Mouse (Mus musculus) forebrain, embryonic 16.5 days (tissue): ENCODE data around the gene Ecel1. TPM values are rescaled to one million over a fixed set of nuclear protein-coding genes. Genes with fewer than 3 reads are reported as not detected.

ENCODE experiments used
- ATAC-seq: fragments of 200-750 bp; cut with Nextera tagmentation; 2 replicates; pipeline ENCODE4 v1.8.0; 2017; ENCODE audit warnings: mild to moderate bottlenecking, moderate library complexity
- H3K27ac ChIP-seq: fragments of 300-500 bp; sonication (generic); 2 replicates; pipeline ENCODE4 v1.5.1; 2014; ENCODE audit warnings: low read length, control low read depth
- H3K27me3 ChIP-seq: fragments of 300-500 bp; sonication (generic); replicated peaks from 2 replicates; pipeline ENCODE4 v1.6.1; 2014; ENCODE audit warnings: low read length; ENCODE audit not compliant: control insufficient read depth, insufficient read depth
- H3K36me3 ChIP-seq: fragments of 300-500 bp; sonication (generic); 2 replicates; pipeline ENCODE4 v1.6.1; 2014; ENCODE audit not compliant: control insufficient read depth, insufficient read depth
- H3K4me1 ChIP-seq: fragments of 300-500 bp; sonication (generic); replicated peaks from 2 replicates; pipeline ENCODE4 v1.6.1; 2014; ENCODE audit warnings: low read length; ENCODE audit not compliant: control insufficient read depth, insufficient read depth
- H3K4me2 ChIP-seq: fragments of 300-500 bp; sonication (generic); 2 replicates; pipeline ENCODE4 v1.6.1; 2014; ENCODE audit warnings: mild to moderate bottlenecking, low read length, control low read depth
- H3K4me3 ChIP-seq: fragments of 300-500 bp; sonication (generic); replicated peaks from 2 replicates; pipeline ENCODE4 v1.5.1; 2014; ENCODE audit warnings: mild to moderate bottlenecking, low read length, control low read depth
- H3K9ac ChIP-seq: fragments of 300-500 bp; sonication (generic); replicated peaks from 2 replicates; pipeline ENCODE4 v1.6.1; 2014; ENCODE audit warnings: low read depth, low read length, control low read depth
- H3K9me3 ChIP-seq: fragments of 300-500 bp; sonication (generic); 2 replicates; pipeline ENCODE4 v1.6.1; 2016; ENCODE audit warnings: low read length; ENCODE audit not compliant: control insufficient read depth
- WGBS: fragments of 180-500 bp; shearing (Covaris S2); extraction: QIAGEN DNeasy Blood & Tissue Kit; methylation state at CpG from one replicate; pipeline ENCODE4 v1.1.7; 2014; 5-methylcytosine and 5-hydroxymethylcytosine counted together
- polyA plus RNA-seq: library from polyadenylated mRNA; unstranded; fragments of >200 nt; fragmentation: Nextera tagmentation; extraction: Ambion mirVana; gene quantifications from 2 replicates; pipeline ENCODE4 v1.2.1, GENCODE M21; 2015

The Ecel1 gene
- polyA plus RNA-seq, 1 experiment from 2014 or later: 25.3 TPM

GRCm38 (mm10) chr1:87154501-87155120 lies 1.7 kb downstream of the Ecel1 start:
- Histone ChIP-seq H3K36me3 (no peaks in the 10 kb centered on the region), H3K4me1 (peaks cover 24% of the 10 kb centered on the region), H3K27me3 (peaks cover 79% of the 10 kb centered on the region), H3K9me3 (no peaks in the 10 kb centered on the region), H3K4me3 (peak overlapping the region; percentile 52), H3K27ac (no peak overlapping the region), H3K9ac (peak overlapping the region; percentile 46), H3K4me2 (peak overlapping the region; percentile 56)
- peak; percentile 16; the same call in 1 of the 2 replicates for ATAC-seq
- WGBS: 2% methylated on average over 58 of the region's 58 CpGs

DNA sequence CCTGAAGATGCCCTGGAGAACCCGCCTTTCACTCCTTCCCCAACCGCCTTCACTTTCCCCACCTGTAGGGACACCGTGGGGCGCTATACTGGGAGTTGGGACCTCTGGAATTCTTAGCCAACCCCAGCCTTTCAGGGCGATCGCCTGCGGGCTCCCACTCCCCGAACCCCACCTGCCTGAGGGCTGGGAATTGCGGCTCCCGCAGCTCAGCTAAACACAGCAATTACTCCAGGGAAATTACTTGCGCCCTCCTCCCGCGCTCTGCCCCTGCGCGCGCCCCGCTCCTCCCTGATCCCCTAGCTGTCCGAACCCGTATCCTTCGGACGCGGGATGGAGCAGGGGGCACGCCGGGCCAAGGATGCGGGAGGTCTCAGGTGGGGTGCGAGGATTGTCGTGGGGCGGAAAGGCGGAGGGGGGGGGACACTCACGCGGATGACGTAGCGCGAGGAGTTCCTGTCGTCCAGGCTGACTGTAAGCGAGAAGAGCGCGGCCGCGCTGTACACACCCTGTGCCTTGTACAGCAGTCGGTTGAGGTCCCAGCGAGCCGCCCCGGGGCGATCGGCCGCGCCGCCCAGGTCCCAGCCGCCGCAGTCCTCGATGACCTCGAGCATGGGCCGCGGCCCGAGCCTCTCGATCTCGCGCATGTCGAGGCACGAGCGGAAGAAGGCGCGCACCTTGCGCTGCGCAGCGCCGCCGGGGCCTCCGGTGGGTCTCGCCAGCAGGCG lies 2.4 kb downstream of the Ecel1 start:
- no peak overlapping the region for H3K27ac ChIP-seq
- H3K9me3 ChIP-seq: no peaks in the 10 kb centered on the region
- peaks cover 24% of the 10 kb centered on the region for H3K4me1 ChIP-seq
- under 1% methylated on average over 72 of the region's 72 CpGs for WGBS
- H3K27me3 ChIP-seq: peaks cover 79% of the 10 kb centered on the region
- no peaks in the 10 kb centered on the region for H3K36me3 ChIP-seq
- H3K9ac ChIP-seq: peak overlapping the region; percentile 46
- peak overlapping the region; percentile 52 for H3K4me3 ChIP-seq
- peak overlapping the region; percentile 56 for H3K4me2 ChIP-seq
- ATAC-seq: peak; percentile 37

GRCm38 (mm10) chr1:87151286-87151685 lies 5.0 kb downstream of the Ecel1 start:
- Histone ChIP-seq H3K4me2 (no peak overlapping the region), H3K4me3 (no peak overlapping the region), H3K36me3 (no peaks in the 10 kb centered on the region), H3K27ac (no peak overlapping the region), H3K27me3 (peaks cover 55% of the 10 kb centered on the region), H3K9me3 (no peaks in the 10 kb centered on the region), H3K9ac (no peak overlapping the region), H3K4me1 (peaks cover 24% of the 10 kb centered on the region)
- 80% methylated on average over 6 of the region's 6 CpGs for WGBS
- ATAC-seq: no peak

GRCm38 (mm10) chr1:87149422-87149821 lies 6.9 kb downstream of the Ecel1 start:
- Histone ChIP-seq H3K9ac (no peak overlapping the region), H3K4me1 (peaks cover 11% of the 10 kb centered on the region), H3K27me3 (peaks cover 36% of the 10 kb centered on the region), H3K27ac (no peak overlapping the region), H3K4me2 (no peak overlapping the region), H3K9me3 (no peaks in the 10 kb centered on the region), H3K36me3 (no peaks in the 10 kb centered on the region), H3K4me3 (no peak overlapping the region)
- 33% methylated on average over 13 of the region's 13 CpGs for WGBS
- no peak for ATAC-seq

GRCm38 (mm10) chr1:87143141-87143540 lies 13.2 kb downstream of the Ecel1 start:
- 63% methylated on average over 10 of the region's 10 CpGs for WGBS
- no peak for ATAC-seq

GRCm38 (mm10) chr1:87142456-87142855 lies 13.9 kb downstream of the Ecel1 start:
- Histone ChIP-seq H3K27ac (no peak overlapping the region), H3K9me3 (no peaks in the 10 kb centered on the region), H3K9ac (no peak overlapping the region), H3K4me1 (0 out of 2 replicates have a peak, but pooled peaks cover 6% of the 10 kb centered on the region), H3K36me3 (no peaks in the 10 kb centered on the region), H3K4me3 (no peak overlapping the region), H3K4me2 (no peak overlapping the region), H3K27me3 (no peaks in the 10 kb centered on the region)
- WGBS: 54% methylated on average over 9 of the region's 9 CpGs
- ATAC-seq: peak; percentile 55; the same call in 1 of the 2 replicates

More at GRCm38 (mm10) chr1:87143141-87143540, 13.2 kb downstream of the Ecel1 start:
- H3K4me2 ChIP-seq: no peak overlapping the region
- no peaks in the 10 kb centered on the region for H3K27me3 ChIP-seq
- H3K9ac ChIP-seq: no peak overlapping the region
- H3K27ac ChIP-seq: no peak overlapping the region
- H3K36me3 ChIP-seq: no peaks in the 10 kb centered on the region
- 0 out of 2 replicates have a peak, but pooled peaks cover 6% of the 10 kb centered on the region for H3K4me1 ChIP-seq
- no peak overlapping the region for H3K4me3 ChIP-seq
- no peaks in the 10 kb centered on the region for H3K9me3 ChIP-seq

DNA sequence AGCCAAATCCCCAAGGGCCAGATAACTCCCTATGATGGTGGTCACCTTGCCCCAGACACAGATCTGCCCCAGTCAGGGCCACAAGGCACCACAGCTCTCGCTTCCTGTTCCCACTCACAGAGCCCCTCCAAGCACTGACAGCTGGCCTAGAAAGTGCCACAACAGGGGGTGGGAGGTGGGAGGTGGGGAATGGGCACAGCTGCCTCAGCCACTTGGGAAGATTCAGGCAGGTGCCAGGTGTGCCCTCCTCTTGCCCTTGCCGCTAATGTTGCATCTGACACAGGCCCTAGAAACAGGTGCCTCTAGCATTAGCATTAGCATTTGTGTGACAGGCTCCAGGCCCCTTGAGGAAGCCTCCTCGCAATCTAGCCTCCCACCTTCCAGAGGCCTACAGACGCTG lies 14.8 kb downstream of the Ecel1 start:
- H3K9me3 ChIP-seq: no peaks in the 10 kb centered on the region
- no peak overlapping the region for H3K4me3 ChIP-seq
- no peak for ATAC-seq
- H3K27ac ChIP-seq: no peak overlapping the region
- 85% methylated on average over 4 of the region's 4 CpGs for WGBS
- no peak overlapping the region for H3K9ac ChIP-seq
- H3K4me2 ChIP-seq: no peak overlapping the region
- no peaks in the 10 kb centered on the region for H3K27me3 ChIP-seq
- 0 out of 2 replicates have a peak, but pooled peaks cover 6% of the 10 kb centered on the region for H3K4me1 ChIP-seq
- no peaks in the 10 kb centered on the region for H3K36me3 ChIP-seq

DNA sequence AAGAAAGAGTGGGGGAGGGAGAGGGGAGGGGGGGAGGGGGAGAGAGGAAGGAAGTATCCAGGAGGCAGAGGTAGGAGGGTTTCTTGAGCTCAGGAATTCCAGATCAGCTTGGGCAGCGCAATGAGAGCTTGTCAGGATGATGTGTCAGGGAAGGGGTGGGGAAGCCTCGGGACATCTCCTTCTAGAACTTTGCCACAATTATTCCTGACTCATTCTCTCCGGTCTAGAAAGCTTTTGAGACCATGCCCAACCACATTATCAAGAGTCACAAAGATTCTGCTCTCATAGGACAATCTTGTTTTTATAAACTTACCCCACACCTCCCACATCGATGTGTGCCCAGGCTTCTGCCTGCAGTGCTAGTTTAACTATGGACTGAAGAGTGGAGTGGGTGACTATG lies 24.5 kb downstream of the Ecel1 start:
- WGBS: 95% methylated on average over 4 of the region's 4 CpGs
- peaks cover 5% of the 10 kb centered on the region; the same call in 1 of the 2 replicates for H3K4me1 ChIP-seq
- no peak for ATAC-seq

GRCm38 (mm10) chr1:87127206-87128030 lies 28.9 kb downstream of the Ecel1 start:
- no peaks in the 10 kb centered on the region for H3K36me3 ChIP-seq
- no peak overlapping the region; the same call in 1 of the 2 replicates for H3K9ac ChIP-seq
- no peak overlapping the region for H3K27ac ChIP-seq
- H3K4me3 ChIP-seq: peak overlapping the region; percentile 29
- peaks cover 5% of the 10 kb centered on the region; the same call in 1 of the 2 replicates for H3K4me1 ChIP-seq
- peak overlapping the region; percentile 42 for H3K4me2 ChIP-seq
- ATAC-seq: 0 out of 2 replicates have a peak, but pooled peaks have one; percentile 40
- peaks cover 14% of the 10 kb centered on the region for H3K27me3 ChIP-seq
- no peaks in the 10 kb centered on the region for H3K9me3 ChIP-seq
- 7% methylated on average over 43 of the region's 43 CpGs for WGBS

More for the DNA sequence above, 24.5 kb downstream of the Ecel1 start:
- Histone ChIP-seq H3K27me3 (peaks cover 6% of the 10 kb centered on the region), H3K4me2 (no peak overlapping the region), H3K9ac (no peak overlapping the region), H3K4me3 (no peak overlapping the region), H3K9me3 (no peaks in the 10 kb centered on the region), H3K27ac (no peak overlapping the region), H3K36me3 (no peaks in the 10 kb centered on the region)
